Mouse (Mus musculus) spleen, adult 2 months (tissue): ENCODE measurements at regions not wholly inside any gene's neighbourhood (a gene's known extent, or its start where the extent isn't known, plus 50 kb on each side); places are given as distances from the start of the nearest gene placed in this dataset.

ENCODE experiments used
- CTCF ChIP-seq: fragments of 200-500 bp; IDR thresholded peaks from 2 replicates; pipeline ENCODE4 v1.5.1; 2011; ENCODE audit warnings: mild to moderate bottlenecking, inconsistent platforms; ENCODE audit not compliant: insufficient read depth, insufficient read length, insufficient replicate concordance; ENCODE audit errors: extremely low read depth
- POLR2A ChIP-seq: fragments of 200-500 bp; IDR thresholded peaks from 2 replicates; pipeline ENCODE4 v1.6.1; 2011; ENCODE audit warnings: low read depth, low read length, inconsistent platforms

DNA sequence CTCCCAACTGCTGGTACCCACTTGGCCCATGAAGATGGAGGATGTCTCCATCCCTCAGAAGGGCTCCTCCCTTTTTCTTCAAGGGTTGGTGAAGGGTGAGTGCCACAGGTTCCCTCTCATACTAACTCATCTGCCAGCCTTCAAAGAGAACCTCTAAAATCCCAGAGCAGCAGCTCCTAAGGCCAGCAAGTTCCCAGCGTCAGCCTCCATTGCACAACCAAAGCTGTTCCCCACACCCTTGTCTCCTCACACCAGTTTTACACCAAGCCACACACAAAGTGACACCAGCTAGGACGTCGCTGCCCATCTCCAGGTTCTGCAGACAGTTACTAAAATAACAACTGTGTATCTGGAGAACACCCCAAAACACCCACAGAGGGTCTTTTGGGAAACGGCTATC, 198.9 kb upstream of the Sulf2 start:
- no peak for TF ChIP-seq CTCF
- TF ChIP-seq POLR2A: no peak
